Mouse (Mus musculus): ENCODE measurements around the gene Atp5l. TPM values are rescaled to one million over a fixed set of nuclear protein-coding genes. Genes with fewer than 3 reads are reported as not detected.
A peak's percentile ranks its signal among the peaks of the same experiment; 100 is the strongest.
"Not testable (repeated sequence)": the region's sequence is repeated elsewhere in the genome, so short reads cannot be mapped to it uniquely, and the experiment has no call there.

The Atp5l gene
- 679 and 839 TPM in 2 replicates for polyA plus RNA-seq (2012; rRNA removed)

GRCm38 (mm10) chr9:44920374-44921122, at the start of gene Atp5l:
Atp5l (minus strand) TSS chr9:44920742.
- DNase-seq (ENCODE audit: low spot score), result peak; percentile 67

GRCm38 (mm10) chr9:44969450-44969849, 48.9 kb upstream of the Atp5l start:
- DNase-seq (ENCODE audit: low spot score), result no peak

GRCm38 (mm10) chr9:44967763-44968162, 47.2 kb upstream of the Atp5l start:
- not testable (repeated sequence) for DNase-seq (ENCODE audit: low spot score)

GRCm38 (mm10) chr9:44966815-44967242, 46.3 kb upstream of the Atp5l start:
- peak; percentile 44 for DNase-seq (ENCODE audit: low spot score)

GRCm38 (mm10) chr9:44965833-44966466, 45.4 kb upstream of the Atp5l start:
- no peak for DNase-seq (ENCODE audit: low spot score)

GRCm38 (mm10) chr9:44965126-44965832, 44.7 kb upstream of the Atp5l start, which contains the start of gene Ube4a:
Ube4a (minus strand) TSS chr9:44965600.
- DNase-seq (ENCODE audit: low spot score), result peak; percentile 96

- DNase-seq (ENCODE audit: low spot score), result no peak
These were observed 33.9 kb upstream of the Atp5l start for GRCm38 (mm10) chr9:44954432-44954831.

GRCm38 (mm10) chr9:44947836-44948235, 27.3 kb upstream of the Atp5l start:
- DNase-seq (ENCODE audit: low spot score), result no peak

- no peak for DNase-seq (ENCODE audit: low spot score)
These were observed 25.7 kb upstream of the Atp5l start for GRCm38 (mm10) chr9:44946185-44946695.

- no peak for DNase-seq (ENCODE audit: low spot score)
These were observed 21.9 kb upstream of the Atp5l start for GRCm38 (mm10) chr9:44942421-44942820.

GRCm38 (mm10) chr9:44941756-44942155, 21.2 kb upstream of the Atp5l start:
- DNase-seq (ENCODE audit: low spot score), result no peak

GRCm38 (mm10) chr9:44921543-44921942, 1.0 kb upstream of the Atp5l start:
- no peak for DNase-seq (ENCODE audit: low spot score)

- DNase-seq (ENCODE audit: low spot score), result peak; percentile 36
These were observed 554 bp upstream of the Atp5l start for GRCm38 (mm10) chr9:44921123-44921468.

GRCm38 (mm10) chr9:44919606-44920005, 936 bp downstream of the Atp5l start:
- DNase-seq (ENCODE audit: low spot score), result no peak

GRCm38 (mm10) chr9:44916196-44916595, 4.3 kb downstream of the Atp5l start:
- DNase-seq (ENCODE audit: low spot score), result no peak

GRCm38 (mm10) chr9:44914706-44915105, 5.8 kb downstream of the Atp5l start:
- DNase-seq (ENCODE audit: low spot score), result no peak

GRCm38 (mm10) chr9:44911365-44911764, 9.2 kb downstream of the Atp5l start:
- no peak for DNase-seq (ENCODE audit: low spot score)

GRCm38 (mm10) chr9:44905620-44906019, 14.9 kb downstream of the Atp5l start:
- DNase-seq (ENCODE audit: low spot score), result peak; percentile 22

GRCm38 (mm10) chr9:44904964-44905363, 15.6 kb downstream of the Atp5l start:
- DNase-seq (ENCODE audit: low spot score), result peak; percentile 29

- no peak for DNase-seq (ENCODE audit: low spot score)
These were observed 16.7 kb downstream of the Atp5l start for GRCm38 (mm10) chr9:44903856-44904255.

GRCm38 (mm10) chr9:44900402-44900801, 20.1 kb downstream of the Atp5l start:
- DNase-seq (ENCODE audit: low spot score), result no peak

- no peak for DNase-seq (ENCODE audit: low spot score)
These were observed 20.8 kb downstream of the Atp5l start for GRCm38 (mm10) chr9:44899716-44900115.

Measured in urinary bladder, adult 2 months (tissue).